In the genomic region with DNA sequence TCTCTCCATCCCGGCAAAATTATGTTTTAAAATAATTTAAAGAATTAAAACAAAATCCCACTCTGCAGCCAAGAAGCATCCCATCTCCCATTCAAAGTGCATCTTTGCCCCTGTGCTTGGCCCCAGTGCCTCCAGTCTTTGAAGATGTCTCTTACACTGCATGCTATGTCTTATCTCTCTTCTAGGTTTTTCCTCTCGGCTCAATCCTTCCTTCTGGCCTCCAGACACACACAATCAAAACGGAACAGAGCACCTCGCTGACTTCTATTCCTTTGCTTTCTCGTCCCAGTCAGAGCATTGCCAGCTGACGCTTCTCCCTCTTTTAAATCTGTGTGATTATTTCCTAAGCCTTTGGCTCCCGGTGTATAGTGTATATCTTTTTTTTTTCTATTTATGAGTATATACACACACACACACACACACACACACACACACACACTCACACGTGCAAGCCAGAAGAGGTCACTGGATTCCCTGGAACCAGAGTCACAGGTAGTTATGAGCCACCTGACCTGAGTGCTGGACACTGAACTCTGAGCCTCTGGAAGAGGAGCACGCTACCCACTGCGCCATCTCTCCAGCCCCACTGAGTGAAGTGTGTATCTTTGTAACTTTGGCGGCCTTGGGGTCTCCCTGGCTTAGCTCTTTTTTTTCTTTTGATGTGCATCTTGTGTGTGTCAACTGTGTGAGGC, we compare ENCODE assay signal across 19 mouse cellular contexts. TPM values are rescaled to one million over a fixed set of nuclear protein-coding genes. Genes with fewer than 3 reads are reported as not detected.
A peak's percentile ranks its signal among the peaks of the same experiment; 100 is the strongest.
DNase-seq lines count a peak whose midpoint lies in the region; ATAC-seq lines count a peak whose summit lies in the region.
"Had no signal": no experiment of that assay in that cellular context is flagged by ENCODE, and none has a peak within 500 bp of the region (broad histone marks: within the 10 kb centered on the region; RNA-seq: fewer than 3 reads in every experiment).

No protein-coding gene starts in this region.

- no peak overlapping the region for H3K27ac ChIP-seq in heart, embryonic 12.5 days (ENCODE audit: poor library complexity, severe bottlenecking)
- H3K27ac ChIP-seq in liver, embryonic 12.5 days = peak overlapping the region; percentile 79
- H3K27ac ChIP-seq: embryonic facial prominence, embryonic 12.5 days; gastrocnemius, adult 2 months; neural tube, embryonic 12.5 days had no signal

- H3K4me3 ChIP-seq in heart, embryonic 12.5 days = no peak overlapping the region
- peak overlapping the region; percentile 7 for H3K4me3 ChIP-seq in megakaryocyte, embryonic 14.5 days (replicated peaks)
- H3K4me3 ChIP-seq in liver, embryonic 12.5 days = peak overlapping the region; percentile 31; the same call in 1 of the 2 replicates
- H3K4me3 ChIP-seq: embryonic facial prominence, embryonic 12.5 days; gastrocnemius, adult 2 months; neural tube, embryonic 12.5 days had no signal

- WGBS in heart, embryonic 12.5 days = 41% methylated on average over 11 of the region's 11 CpGs
- 30% methylated on average over 11 of the region's 11 CpGs for WGBS in liver, embryonic 12.5 days (ENCODE audit: insufficient replicate concordance)

- ATAC-seq in heart, embryonic 12.5 days (ENCODE audit: insufficient number of reproducible peaks, low FRiP score) = no peak
- ATAC-seq in megakaryocyte, adult 5-6 weeks (ENCODE audit: poor library complexity, severe bottlenecking) = no peak
- no peak for ATAC-seq in liver, embryonic 12.5 days
- ATAC-seq: forebrain, embryonic 14.5 days; midbrain, embryonic 16.5 days had no signal

- H3K9me3 ChIP-seq in heart, embryonic 12.5 days (replicated peaks) = no peaks in the 10 kb centered on the region
- no peaks in the 10 kb centered on the region for H3K9me3 ChIP-seq in megakaryocyte, embryonic 14.5 days
- no peaks in the 10 kb centered on the region for H3K9me3 ChIP-seq in liver, embryonic 12.5 days (replicated peaks)
- H3K9me3 ChIP-seq: embryonic facial prominence, embryonic 12.5 days; neural tube, embryonic 12.5 days had no signal

- no peaks in the 10 kb centered on the region for H3K36me3 ChIP-seq in heart, embryonic 12.5 days
- no peaks in the 10 kb centered on the region for H3K36me3 ChIP-seq in megakaryocyte, embryonic 14.5 days (replicated peaks; ENCODE audit: low read length)
- no peaks in the 10 kb centered on the region for H3K36me3 ChIP-seq in liver, embryonic 12.5 days
- H3K36me3 ChIP-seq: embryonic facial prominence, embryonic 12.5 days; neural tube, embryonic 12.5 days had no signal

- peak overlapping the region; percentile 57 for H3K4me2 ChIP-seq in heart, embryonic 12.5 days
- peak overlapping the region; percentile 66 for H3K4me2 ChIP-seq in liver, embryonic 12.5 days
- H3K4me2 ChIP-seq: embryonic facial prominence, embryonic 12.5 days; neural tube, embryonic 12.5 days had no signal

- H3K27me3 ChIP-seq in heart, embryonic 12.5 days (replicated peaks) = peaks cover 17% of the 10 kb centered on the region; the same call in 1 of the 2 replicates
- H3K27me3 ChIP-seq in megakaryocyte, embryonic 14.5 days (replicated peaks) = peaks cover 12% of the 10 kb centered on the region
- H3K27me3 ChIP-seq in liver, embryonic 12.5 days (replicated peaks) = no peaks in the 10 kb centered on the region
- H3K27me3 ChIP-seq: embryonic facial prominence, embryonic 12.5 days; neural tube, embryonic 12.5 days had no signal

- no peak overlapping the region for H3K9ac ChIP-seq in heart, embryonic 12.5 days
- H3K9ac ChIP-seq in liver, embryonic 12.5 days = peak overlapping the region; percentile 45
- H3K9ac ChIP-seq: embryonic facial prominence, embryonic 12.5 days; neural tube, embryonic 12.5 days had no signal

- peaks cover 17% of the 10 kb centered on the region for H3K4me1 ChIP-seq in heart, embryonic 12.5 days (replicated peaks)
- H3K4me1 ChIP-seq in megakaryocyte, embryonic 14.5 days = peaks cover 66% of the 10 kb centered on the region
- peaks cover 68% of the 10 kb centered on the region for H3K4me1 ChIP-seq in liver, embryonic 12.5 days
- H3K4me1 ChIP-seq: neural tube, embryonic 12.5 days had no signal

- DNase-seq in heart, adult 11 months = no peak
- peak; percentile 27 for DNase-seq in yolk sac, embryonic 10.5 days (ENCODE audit: low spot score)
- no peak for DNase-seq in gastrocnemius, adult 18-20 months (ENCODE audit: low spot score)
- no peak for DNase-seq in spleen, adult 18-20 months
- DNase-seq: B cell, adult 2 months; gastrocnemius, adult 2 months; heart, postnatal 36 days; kidney, postnatal 14 days; left cerebral cortex, postnatal 4 days had no signal

RNA-seq across cellular contexts. Expression of a gene that starts 5.1 kb away (rescaled TPM):
- 52.4 and 55.1 TPM in 2 replicates for polyA plus RNA-seq in heart, embryonic 12.5 days (2016; fragmentation: Nextera tagmentation; extraction: Ambion mirVana)
- 23.7 and 40.2 TPM in 2 replicates for polyA plus RNA-seq in megakaryocyte, embryonic 14.5 days (2012; ENCODE audit: insufficient read depth, low replicate concordance)
- 8.6 and 13.5 TPM in 2 replicates for total RNA-seq in megakaryocyte, adult 5-6 weeks (2015)
- 10.8 and 13.3 TPM in 2 replicates for total RNA-seq in megakaryocyte, adult 5-6 weeks (2017)
- 34.2 and 36.4 TPM in 2 replicates for polyA plus RNA-seq in liver, embryonic 12.5 days (2016; fragmentation: Nextera tagmentation; extraction: Ambion mirVana)
- total RNA-seq in gastrocnemius, adult 18-20 months (2021) = 1 to 10 TPM; 7.1 to 7.4 TPM

RNA-seq across cellular contexts. Expression of a gene that starts 24.9 kb away (rescaled TPM):
- polyA plus RNA-seq in heart, embryonic 12.5 days (2016; fragmentation: Nextera tagmentation; extraction: Ambion mirVana) = not detected in 2 replicates
- 0.13 TPM in 1 of 2 replicates, not detected in the other for polyA plus RNA-seq in megakaryocyte, embryonic 14.5 days (2012; ENCODE audit: insufficient read depth, low replicate concordance)
- not detected in 2 replicates for total RNA-seq in megakaryocyte, adult 5-6 weeks (2015)
- total RNA-seq in megakaryocyte, adult 5-6 weeks (2017) = not detected in 2 replicates
- not detected in 2 replicates for polyA plus RNA-seq in liver, embryonic 12.5 days (2016; fragmentation: Nextera tagmentation; extraction: Ambion mirVana)
- not detected for total RNA-seq in gastrocnemius, adult 18-20 months (2021)
- total RNA-seq: adrenal gland, postnatal 4 days; gastrocnemius, adult 2 months; heart, postnatal 36 days; layer of hippocampus, postnatal 14 days; left cerebral cortex, postnatal 4 days had no signal
- polyA plus RNA-seq: forebrain, embryonic 14.5 days; midbrain, embryonic 16.5 days; neural tube, embryonic 12.5 days had no signal

RNA-seq across cellular contexts. Expression of a gene that starts 27.1 kb away (rescaled TPM):
- polyA plus RNA-seq in heart, embryonic 12.5 days (2016; fragmentation: Nextera tagmentation; extraction: Ambion mirVana) = 4.0 and 5.7 TPM in 2 replicates
- 0.62 and 1.8 TPM in 2 replicates for polyA plus RNA-seq in megakaryocyte, embryonic 14.5 days (2012; ENCODE audit: insufficient read depth, low replicate concordance)
- 25.2 and 32.4 TPM in 2 replicates for total RNA-seq in megakaryocyte, adult 5-6 weeks (2015)
- total RNA-seq in megakaryocyte, adult 5-6 weeks (2017) = 20.3 and 21.1 TPM in 2 replicates
- 4.8 and 5.2 TPM in 2 replicates for polyA plus RNA-seq in liver, embryonic 12.5 days (2016; fragmentation: Nextera tagmentation; extraction: Ambion mirVana)
- total RNA-seq in gastrocnemius, adult 18-20 months (2021) = 10 to 100 TPM in 1 of 2 experiments, 1 to 10 TPM in 1; 9.3 to 13.7 TPM
